Mouse (Mus musculus) MEL (cell line): ENCODE measurements around the gene Slc25a11. TPM values are rescaled to one million over a fixed set of nuclear protein-coding genes. Genes with fewer than 3 reads are reported as not detected.

Source experiments
- DNase-seq: peaks from one replicate; pipeline ENCODE4 v3.0.0; 2011; ENCODE audit warnings: low read depth, low spot score
- H3K27ac ChIP-seq: 2 replicates; pipeline ENCODE4 v1.5.1; 2012; ENCODE audit warnings: low read depth, mild to moderate bottlenecking, control low read depth, low read length, moderate library complexity; ENCODE audit not compliant: control insufficient read depth
- H3K27me3 ChIP-seq, 2 experiments: fragments of 150-350 bp in 1 of 2; sonication (generic) in 1 of 2; 2 replicates each; pipeline ENCODE4 v1.6.1; 2012; ENCODE audit warnings: low read length in 2 of 2, mild to moderate bottlenecking in 2 of 2, improper control_type of control experiment in 1 of 2, moderate library complexity in 1 of 2; ENCODE audit not compliant: insufficient read depth in 2 of 2, control insufficient read depth in 1 of 2
- H3K36me3 ChIP-seq, 2 experiments: 2 replicates each; pipeline ENCODE4 v1.6.1; 2012 to 2014; ENCODE audit warnings: low read length in 2 of 2, improper control_type of control experiment in 1 of 2, inconsistent platforms in 1 of 2, mild to moderate bottlenecking in 1 of 2; ENCODE audit not compliant: insufficient read depth in 2 of 2, control insufficient read depth in 1 of 2
- H3K4me1 ChIP-seq, 2 experiments: fragments of 150-350 bp in 1 of 2; sonication (generic) in 1 of 2; 2 replicates each; pipeline ENCODE4 v1.6.1; 2012; ENCODE audit warnings: low read length in 2 of 2, improper control_type of control experiment in 1 of 2, mild to moderate bottlenecking in 1 of 2; ENCODE audit not compliant: insufficient read depth in 2 of 2, control insufficient read depth in 1 of 2
- H3K4me3 ChIP-seq, 2 experiments: fragments of 150-350 bp in 1 of 2; sonication (generic) in 1 of 2; 2 replicates each; pipeline ENCODE4 v1.5.1; 2012; ENCODE audit warnings: low read depth in 2 of 2, low read length in 2 of 2, mild to moderate bottlenecking in 2 of 2, moderate library complexity in 2 of 2, control low read depth in 1 of 2, improper control_type of control experiment in 1 of 2; ENCODE audit not compliant: control insufficient read depth in 1 of 2, insufficient read depth in 1 of 2
- H3K79me2 ChIP-seq: 2 replicates; pipeline ENCODE4 v1.6.1; 2012; ENCODE audit warnings: mild to moderate bottlenecking, low read length, moderate library complexity; ENCODE audit not compliant: control insufficient read depth, poor library complexity, insufficient read depth
- H3K9ac ChIP-seq: 2 replicates; pipeline ENCODE4 v1.6.1; 2012; ENCODE audit warnings: low read depth, mild to moderate bottlenecking, control low read depth, low read length, moderate library complexity; ENCODE audit not compliant: control insufficient read depth, poor library complexity, severe bottlenecking
- H3K9me3 ChIP-seq: fragments of 150-350 bp; sonication (generic); replicated peaks from 2 replicates; pipeline ENCODE4 v1.6.1; 2012; ENCODE audit warnings: mild to moderate bottlenecking, low read length, improper control_type of control experiment, moderate library complexity; ENCODE audit not compliant: insufficient read depth
- BHLHE40 ChIP-seq: IDR thresholded peaks from 2 replicates; pipeline ENCODE4 v1.6.1; 2012; ENCODE audit warnings: low read depth, mild to moderate bottlenecking, inconsistent platforms, low read length, improper control_type of control experiment, borderline replicate concordance
- CTCF ChIP-seq, 3 experiments: IDR thresholded peaks in 2 of 3; conservative IDR thresholded peaks in 1 of 3; 2 replicates each; pipeline ENCODE4 v1.5.1; 2011 to 2012; ENCODE audit warnings: low read length in 3 of 3, low read depth in 2 of 3, mild to moderate bottlenecking in 2 of 3, improper control_type of control experiment in 1 of 3, inconsistent platforms in 1 of 3, mixed read lengths in 1 of 3, moderate library complexity in 1 of 3; ENCODE audit not compliant: control insufficient read depth in 1 of 3, insufficient read depth in 1 of 3, poor library complexity in 1 of 3, severe bottlenecking in 1 of 3
- GABPA ChIP-seq: IDR thresholded peaks from 2 replicates; pipeline ENCODE4 v1.6.1; 2012; ENCODE audit warnings: low read depth, mild to moderate bottlenecking, inconsistent platforms, low read length, improper control_type of control experiment, moderate library complexity
- GATA1 ChIP-seq: IDR thresholded peaks from 2 replicates; pipeline ENCODE4 v1.6.1; 2011; ENCODE audit warnings: low read depth, low read length, improper control_type of control experiment
- JUND ChIP-seq: IDR thresholded peaks from 2 replicates; pipeline ENCODE4 v1.6.1; 2011; ENCODE audit warnings: low read depth, mild to moderate bottlenecking, improper control_type of control experiment, low read length
- MAFK ChIP-seq: IDR thresholded peaks from 2 replicates; pipeline ENCODE4 v1.6.1; 2011; ENCODE audit warnings: low read depth, mild to moderate bottlenecking, low read length, improper control_type of control experiment, borderline replicate concordance
- MAX ChIP-seq: IDR thresholded peaks from 2 replicates; pipeline ENCODE4 v1.6.1; 2011; ENCODE audit warnings: low read length, improper control_type of control experiment
- MEF2A ChIP-seq: IDR thresholded peaks from 2 replicates; pipeline ENCODE4 v1.6.1; 2014; ENCODE audit warnings: low read depth, mild to moderate bottlenecking, inconsistent platforms, low read length, improper control_type of control experiment; ENCODE audit not compliant: poor library complexity, insufficient replicate concordance, severe bottlenecking; ENCODE audit errors: extremely low read depth
- MXI1 ChIP-seq: IDR thresholded peaks from 2 replicates; pipeline ENCODE4 v1.6.1; 2011; ENCODE audit warnings: mild to moderate bottlenecking, low read depth, low read length, improper control_type of control experiment
- NELFE ChIP-seq: IDR thresholded peaks from 2 replicates; pipeline ENCODE4 v1.6.1; 2011; ENCODE audit warnings: low read depth, low read length, improper control_type of control experiment
- NRF1 ChIP-seq: IDR thresholded peaks from 2 replicates; pipeline ENCODE4 v1.6.1; 2014; ENCODE audit warnings: low read depth, mild to moderate bottlenecking, inconsistent platforms, low read length, improper control_type of control experiment, moderate library complexity; ENCODE audit not compliant: poor library complexity, insufficient read depth, severe bottlenecking
- POLR2A ChIP-seq, 2 experiments: IDR thresholded peaks; 2 replicates each; pipeline ENCODE4 v1.6.1; 2011 to 2012; ENCODE audit warnings: low read length in 2 of 2, mild to moderate bottlenecking in 2 of 2, control low read depth in 1 of 2, improper control_type of control experiment in 1 of 2, low read depth in 1 of 2, moderate library complexity in 1 of 2; ENCODE audit not compliant: control insufficient read depth in 1 of 2, insufficient read depth in 1 of 2, poor library complexity in 1 of 2
- SMC3 ChIP-seq: IDR thresholded peaks from 2 replicates; pipeline ENCODE4 v1.6.1; 2011; ENCODE audit warnings: low read depth, low read length, improper control_type of control experiment
- UBTF ChIP-seq: IDR thresholded peaks from 2 replicates; pipeline ENCODE4 v1.6.1; 2012; ENCODE audit warnings: low read depth, mild to moderate bottlenecking, inconsistent platforms, low read length, improper control_type of control experiment, moderate library complexity, borderline replicate concordance; ENCODE audit not compliant: insufficient read depth
- USF1 ChIP-seq: IDR thresholded peaks from 2 replicates; pipeline ENCODE4 v1.6.1; 2014; ENCODE audit warnings: low read depth, mild to moderate bottlenecking, inconsistent platforms, low read length, improper control_type of control experiment, moderate library complexity
- ZC3H11A ChIP-seq: IDR thresholded peaks from 2 replicates; pipeline ENCODE4 v1.6.1; 2012; ENCODE audit warnings: low read depth, mild to moderate bottlenecking, inconsistent platforms, low read length, improper control_type of control experiment
- ZMIZ1 ChIP-seq: IDR thresholded peaks from 2 replicates; pipeline ENCODE4 v1.6.1; 2012; ENCODE audit warnings: low read depth, mild to moderate bottlenecking, inconsistent platforms, low read length, improper control_type of control experiment, moderate library complexity
- polyA plus RNA-seq, 2 experiments: library from polyadenylated mRNA; stranded (reverse) in 1 of 2; unstranded in 1 of 2; fragments of >175 nt in 1 of 2; fragments of >200 nt in 1 of 2; gene quantifications; 2 replicates each; pipeline versions ENCODE4 v1.2.1 to v1.2.4; 2012; ENCODE audit warnings: low replicate concordance in 2 of 2, low read depth in 1 of 2; ENCODE audit not compliant: insufficient read length in 2 of 2, insufficient read depth in 1 of 2, missing spikeins in 1 of 2
- total RNA-seq: library from RNA; depleted of rRNA; stranded (reverse); fragments of 300-350 nt; gene quantifications from 2 replicates; pipeline ENCODE4 v1.2.3, GENCODE M21; 2012

Slc25a11 gene
- total and polyA plus RNA-seq, 3 experiments, result 96.3 to 145 (median 114) TPM

DNA sequence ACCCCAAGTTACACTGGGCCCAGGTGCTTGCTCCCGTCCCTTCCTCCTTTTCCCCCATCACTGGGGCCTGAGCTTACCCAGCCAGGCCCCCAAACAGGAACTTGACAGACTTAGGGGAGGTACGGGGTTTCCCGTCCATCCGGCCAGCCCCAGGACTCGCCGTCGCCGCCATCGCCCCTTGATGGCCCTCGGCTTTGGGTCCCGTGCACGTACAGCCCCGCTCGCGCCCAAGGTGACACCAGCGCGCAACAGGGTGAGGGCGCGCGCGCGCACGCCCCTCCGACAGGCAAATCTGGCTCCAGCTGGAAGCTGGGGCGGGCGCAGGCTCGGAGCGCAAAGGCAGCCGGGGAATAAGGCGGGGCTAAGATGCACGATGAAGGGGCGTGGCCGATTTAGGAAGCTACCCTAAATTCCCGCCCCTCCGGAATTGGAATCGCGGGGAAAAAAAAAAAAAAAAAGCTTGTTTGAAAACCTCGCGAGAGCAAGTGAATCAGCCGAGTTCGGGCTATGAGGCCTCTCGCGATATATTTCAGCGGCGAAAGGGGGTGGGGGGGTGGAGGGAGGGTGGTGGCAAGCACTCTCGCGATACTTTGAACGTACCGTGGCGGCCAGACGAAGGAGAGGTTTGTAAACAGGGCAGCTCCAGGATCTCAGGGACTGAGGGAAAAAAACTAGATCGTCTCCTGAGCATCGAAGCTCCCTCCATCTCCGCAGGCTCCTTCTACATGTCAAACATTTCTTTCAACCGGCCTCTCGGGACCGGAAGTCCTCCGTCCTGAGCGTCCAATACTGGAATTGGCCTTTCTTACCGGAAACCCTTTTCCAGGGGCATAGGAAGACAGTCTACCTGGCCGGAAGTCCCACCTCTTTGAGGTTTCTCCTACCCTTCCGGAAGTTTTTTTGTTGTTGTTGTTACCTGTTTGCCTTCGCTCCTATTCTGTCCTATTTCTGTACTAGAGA is at the start of gene Slc25a11, which contains the start of gene Rnf167 (continued):
- no peak for TF ChIP-seq MEF2A
- TF ChIP-seq ZC3H11A, result no peak
- no peak for TF ChIP-seq UBTF
- peak; percentile 92; the same call in 1 of the 2 replicates for TF ChIP-seq ZMIZ1

DNA sequence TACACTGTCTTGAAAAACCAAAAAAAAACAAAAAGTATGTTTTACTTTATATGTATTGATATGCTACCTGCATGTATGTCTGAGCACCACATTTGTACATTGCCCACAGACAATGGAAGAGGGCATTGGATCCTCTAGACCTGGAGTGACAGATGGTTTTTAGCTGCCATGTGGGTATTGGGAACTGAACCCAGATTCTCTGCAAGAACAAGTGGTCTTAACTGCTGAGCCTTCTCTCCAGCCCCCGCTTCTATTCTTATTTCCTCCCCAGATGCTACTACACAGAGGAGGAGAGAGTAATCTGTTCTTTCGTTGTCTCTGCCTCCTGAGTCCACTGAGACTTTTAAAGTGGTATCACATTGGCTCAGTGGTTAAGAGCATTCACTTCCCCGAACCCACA is 46.2 kb upstream of the Slc25a11 start:
- H3K79me2 ChIP-seq, result no peaks in the 10 kb centered on the region
- H3K9me3 ChIP-seq, result no peaks in the 10 kb centered on the region
- H3K9ac ChIP-seq, result no peak overlapping the region
- H3K4me3 ChIP-seq, result no peak overlapping the region
- no peak overlapping the region for H3K27ac ChIP-seq
- no peaks in the 10 kb centered on the region; a peak in 1 of 4 replicates for H3K4me1 ChIP-seq
- no peak for TF ChIP-seq NELFE
- no peak for TF ChIP-seq ZC3H11A
- no peak for TF ChIP-seq JUND
- no peak for TF ChIP-seq SMC3
- no peak for TF ChIP-seq MXI1
- TF ChIP-seq CTCF (IDR thresholded peaks at IDR 0.05 in 2 of 3, conservative IDR thresholded peaks at IDR 0.05 in 1 of 3; ENCODE audit: control insufficient read depth in 1 of 3, insufficient read depth in 1 of 3, low read depth in 2 of 3, low read length in 3 of 3, poor library complexity in 1 of 3, severe bottlenecking in 1 of 3), result no peak
- no peak for TF ChIP-seq POLR2A (IDR thresholded peaks at IDR 0.05; ENCODE audit: control insufficient read depth in 1 of 2, insufficient read depth in 1 of 2, low read depth in 1 of 2, low read length in 2 of 2, poor library complexity in 1 of 2)
- TF ChIP-seq MAX, result no peak
- TF ChIP-seq GABPA, result no peak
- H3K27me3 ChIP-seq, result no peaks in the 10 kb centered on the region
- no peaks in the 10 kb centered on the region for H3K36me3 ChIP-seq
- no peak for DNase-seq

GRCm38 (mm10) chr11:70689578-70689977 is 42.3 kb upstream of the Slc25a11 start:
- Histone ChIP-seq H3K27me3 (no peaks in the 10 kb centered on the region), H3K9me3 (no peaks in the 10 kb centered on the region), H3K79me2 (peaks cover 4% of the 10 kb centered on the region; the same call in 1 of the 2 replicates), H3K27ac (no peak overlapping the region), H3K4me3 (no peak overlapping the region), H3K36me3 (peaks cover 0 to 5% of the 10 kb centered on the region in 2 experiments; a peak in 2 of 4 replicates), H3K9ac (no peak overlapping the region), H3K4me1 (peaks cover 0 to 9% of the 10 kb centered on the region in 2 experiments; a peak in 2 of 4 replicates)
- TF ChIP-seq GATA1 (no peak), BHLHE40 (no peak), JUND (no peak), GABPA (no peak), POLR2A (IDR thresholded peaks at IDR 0.05; ENCODE audit: control insufficient read depth in 1 of 2, insufficient read depth in 1 of 2, low read depth in 1 of 2, low read length in 2 of 2, poor library complexity in 1 of 2) (no peak), CTCF (IDR thresholded peaks at IDR 0.05 in 2 of 3, conservative IDR thresholded peaks at IDR 0.05 in 1 of 3; ENCODE audit: control insufficient read depth in 1 of 3, insufficient read depth in 1 of 3, low read depth in 2 of 3, low read length in 3 of 3, poor library complexity in 1 of 3, severe bottlenecking in 1 of 3) (no peak), MAFK (no peak), MEF2A (no peak), NRF1 (no peak), USF1 (no peak)
- DNase-seq, result no peak
